Mouse (Mus musculus): ENCODE data around the gene Nkx1-1.

Nkx1-1 gene

DNA sequence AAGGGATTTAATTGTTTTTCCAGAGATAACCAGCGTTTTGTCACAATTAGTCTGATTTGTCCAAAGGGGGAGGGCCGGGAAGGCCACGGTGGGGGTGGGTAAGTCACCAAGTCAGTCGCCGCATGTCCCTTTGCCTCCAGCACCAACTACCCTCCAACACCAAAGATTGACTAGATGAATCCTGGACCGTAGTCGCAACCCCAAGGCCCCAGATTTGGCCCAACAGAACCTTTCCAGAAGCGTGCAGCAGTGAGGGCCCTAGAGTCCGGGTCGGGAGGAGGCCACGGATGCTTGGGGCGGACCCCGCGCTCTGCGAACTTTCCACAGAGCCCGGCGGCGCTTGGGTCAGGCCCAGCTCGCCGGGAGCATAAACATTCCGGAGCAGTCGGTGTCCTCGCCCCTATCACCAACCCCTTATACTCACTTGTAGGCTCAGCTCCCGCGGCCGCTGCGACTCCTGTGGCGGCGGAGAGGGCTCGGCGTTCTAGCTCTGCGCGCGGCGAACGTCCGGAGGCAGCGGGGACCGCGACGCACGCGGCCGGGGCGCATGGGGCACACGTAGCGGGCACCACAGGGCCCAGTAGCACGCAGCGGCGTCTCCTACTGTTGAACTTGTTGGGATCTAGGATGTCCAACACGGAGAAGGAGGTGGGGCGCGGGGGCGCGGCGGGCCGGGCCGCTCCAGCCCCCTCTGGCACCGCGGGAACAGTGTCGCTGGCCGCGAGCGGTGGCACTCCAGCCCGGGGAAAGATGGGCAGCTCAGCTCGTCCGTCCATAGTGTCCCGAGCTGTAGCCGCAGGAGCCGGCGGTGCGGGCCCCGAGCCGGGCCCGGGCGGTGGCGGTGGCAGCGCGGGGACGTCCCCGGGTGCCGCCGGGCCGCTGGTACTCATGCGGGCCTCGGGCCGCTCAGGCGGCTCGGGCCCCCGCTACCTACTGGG, at the start of gene Nkx1-1:
TSS of gene Nkx1-1 (minus strand) at position 776 of the 938 bp plus-strand sequence.
- no peak for DNase-seq (ENCODE audit: extremely low read depth, low read depth)

DNA sequence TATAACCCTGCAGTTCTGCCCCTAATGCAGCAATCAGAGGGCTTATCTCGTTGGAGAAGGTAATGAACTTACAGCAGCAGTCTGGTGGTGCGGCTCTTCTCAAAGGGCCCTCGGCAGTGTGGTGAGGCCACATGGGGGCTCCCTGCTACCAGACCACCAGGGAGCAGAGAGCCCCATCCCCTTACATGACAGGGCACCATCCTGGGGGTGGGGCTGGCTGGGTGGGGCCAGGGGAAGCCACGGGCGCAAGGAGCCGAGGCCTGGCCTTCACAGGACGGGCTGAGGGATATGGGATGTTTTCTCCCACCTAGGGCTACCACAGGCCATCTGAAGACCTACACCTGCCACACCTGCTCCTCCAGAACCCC, 47.5 kb upstream of the Nkx1-1 start:
- no peak for DNase-seq (ENCODE audit: extremely low read depth, low read depth)

DNA sequence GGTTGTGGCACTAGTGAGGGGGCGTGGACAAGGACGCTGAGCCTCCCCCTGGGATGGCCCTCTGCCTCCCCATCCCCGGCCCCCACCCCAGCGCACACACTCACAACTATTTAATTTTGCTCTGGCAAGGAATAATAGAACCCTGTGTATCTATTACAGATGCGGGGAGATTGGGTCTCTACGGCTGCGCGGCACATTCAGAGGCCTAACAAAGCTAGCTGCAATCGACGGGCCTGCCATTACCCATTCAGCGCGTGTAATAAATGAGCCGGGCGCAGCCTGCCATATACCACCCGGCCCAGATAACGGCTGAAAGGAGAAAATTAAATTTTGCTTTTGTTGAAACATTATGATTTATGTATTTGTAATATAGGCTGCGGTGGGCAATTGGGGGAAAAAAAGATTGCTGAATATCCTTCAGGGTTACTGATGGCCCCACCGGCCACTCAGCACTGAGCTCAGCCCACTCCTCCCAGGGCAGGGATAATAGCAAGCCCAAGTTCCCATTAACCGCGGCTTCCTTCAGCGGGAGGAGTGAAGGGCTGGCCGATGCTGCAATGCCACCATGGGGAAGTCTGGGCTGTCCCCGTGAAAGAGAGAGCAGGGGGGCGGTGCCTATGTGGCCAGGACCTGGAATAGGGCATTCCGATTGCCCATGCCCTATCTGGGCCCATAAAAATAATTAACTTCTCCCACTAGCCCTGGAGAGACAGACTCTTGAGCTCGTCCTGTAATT, 47.0 kb upstream of the Nkx1-1 start:
- DNase-seq (ENCODE audit: extremely low read depth, low read depth), result no peak

DNA sequence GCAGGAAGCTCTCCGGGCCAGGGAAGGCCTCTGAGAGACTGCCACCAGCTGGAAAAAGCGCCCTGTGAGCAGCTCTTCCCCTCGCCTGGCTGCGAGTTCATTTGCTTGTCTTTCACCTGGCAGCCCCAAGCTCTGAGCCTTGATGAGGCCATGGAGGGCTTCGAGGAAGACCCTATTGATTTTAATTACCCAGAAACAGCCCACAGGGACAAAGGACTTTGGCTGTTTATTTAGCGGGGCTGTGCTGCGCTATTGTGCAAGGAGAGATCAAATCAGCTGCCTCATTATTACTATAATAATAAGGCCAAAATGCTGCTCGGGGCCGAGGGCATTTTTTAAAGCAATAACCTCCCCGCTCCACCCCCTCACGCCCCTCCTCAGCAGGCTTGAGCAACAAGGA, 31.7 kb upstream of the Nkx1-1 start:
- DNase-seq (ENCODE audit: extremely low read depth, low read depth), result no peak

DNA sequence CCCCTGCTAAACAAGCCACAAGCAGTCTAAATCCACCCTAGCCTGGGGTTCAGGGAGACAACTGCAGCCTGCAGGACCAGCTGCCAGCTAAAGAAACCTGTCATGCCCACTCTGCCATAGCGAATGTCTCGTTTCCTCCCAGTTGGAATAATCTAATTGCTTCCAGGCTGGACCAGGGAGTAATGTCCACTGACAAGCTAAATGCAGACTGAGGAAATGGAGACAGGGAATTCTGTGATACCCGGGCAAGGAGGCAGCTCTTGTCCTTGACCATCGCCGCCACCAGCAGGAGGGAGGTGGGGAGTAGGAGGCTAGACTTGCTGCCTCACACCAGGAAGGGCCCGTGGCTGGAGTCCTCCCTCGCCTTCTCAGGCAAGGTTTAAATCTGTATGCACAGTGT, 30.6 kb upstream of the Nkx1-1 start:
- no peak for DNase-seq (ENCODE audit: extremely low read depth, low read depth)

DNA sequence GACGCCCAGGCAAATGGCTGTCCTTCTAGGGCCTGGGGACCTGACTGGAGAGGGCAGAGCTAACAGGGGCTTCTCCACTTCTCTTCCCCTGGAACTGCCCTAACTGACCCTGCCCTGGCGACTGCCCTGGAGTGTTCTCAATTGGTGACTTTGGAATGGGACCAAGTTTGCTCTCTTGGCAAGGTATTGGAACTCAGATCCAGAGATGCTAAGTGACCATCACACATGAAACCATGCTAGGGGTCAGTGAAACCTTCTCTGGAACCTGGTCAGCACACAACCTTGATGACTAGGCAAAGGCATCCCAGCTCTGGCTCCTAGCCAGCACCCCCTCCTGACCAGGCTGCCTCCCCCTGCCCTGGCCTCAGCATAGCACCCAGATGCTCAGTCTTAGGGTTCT, 25.3 kb upstream of the Nkx1-1 start:
- DNase-seq (ENCODE audit: extremely low read depth, low read depth), result no peak

DNA sequence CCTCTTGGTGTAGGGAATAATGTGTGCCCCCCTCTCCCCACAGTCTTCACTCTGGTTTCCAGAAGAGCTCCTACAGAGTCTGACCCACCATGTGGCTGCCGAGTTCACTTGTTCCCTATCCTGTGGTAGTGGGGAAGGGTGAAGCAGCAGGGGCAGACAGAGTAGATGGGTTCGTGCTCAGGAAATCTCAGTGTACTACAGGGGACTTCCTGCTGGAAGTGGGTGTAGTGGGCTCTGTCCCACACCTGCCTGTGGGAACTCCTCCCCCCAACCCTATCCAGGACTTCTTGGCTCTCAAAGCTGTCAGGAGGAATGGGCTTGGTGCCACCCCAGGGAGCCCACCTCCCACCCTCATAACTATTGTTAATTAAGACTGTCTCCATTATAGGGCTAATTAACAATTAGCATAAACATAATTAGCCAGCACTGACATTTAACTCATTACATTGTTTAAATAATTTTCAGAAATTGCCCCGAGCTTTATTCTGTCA, 24.4 kb upstream of the Nkx1-1 start:
- DNase-seq (ENCODE audit: extremely low read depth, low read depth), result no peak

DNA sequence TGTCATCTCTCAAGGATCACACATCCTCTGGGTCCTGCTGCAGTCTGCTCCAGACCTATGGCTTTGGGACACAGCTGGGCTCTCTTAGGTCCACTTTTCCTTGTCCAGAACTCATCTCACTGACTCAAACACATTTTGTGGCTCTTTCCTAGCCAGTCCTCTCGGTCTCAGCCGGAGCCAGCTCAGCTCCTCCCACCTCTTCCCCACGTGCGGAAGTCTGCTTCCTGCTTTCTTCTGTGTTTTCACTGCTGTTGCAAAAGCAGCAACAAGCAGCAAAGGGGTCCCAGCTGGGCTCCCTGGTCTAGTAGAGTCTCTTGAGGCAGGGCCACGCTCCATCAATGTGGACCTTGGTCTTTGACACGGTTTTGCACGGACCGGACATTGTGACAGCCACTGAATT, 22.0 kb upstream of the Nkx1-1 start:
- no peak for DNase-seq (ENCODE audit: extremely low read depth, low read depth)

DNA sequence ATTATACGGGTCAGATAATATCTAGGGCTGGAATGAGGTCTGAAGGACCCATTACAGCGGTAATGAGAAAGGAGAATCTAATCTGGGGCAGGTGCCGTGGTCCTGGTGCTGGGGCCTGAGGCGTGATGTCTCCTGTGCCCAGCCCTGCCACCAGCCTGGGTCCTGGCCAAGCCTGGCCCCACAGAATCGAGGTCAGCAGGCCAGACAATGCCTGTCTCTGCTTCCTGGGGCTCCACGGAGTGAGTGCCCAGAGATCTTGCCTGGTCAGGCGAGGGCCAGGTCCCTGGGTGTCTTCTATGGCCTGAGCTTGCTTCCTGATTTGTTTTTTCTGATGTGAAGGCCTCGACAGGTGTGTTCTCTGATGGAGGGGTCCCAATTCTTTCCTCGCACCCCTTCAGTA, 10.0 kb upstream of the Nkx1-1 start:
- no peak for DNase-seq (ENCODE audit: extremely low read depth, low read depth)

DNA sequence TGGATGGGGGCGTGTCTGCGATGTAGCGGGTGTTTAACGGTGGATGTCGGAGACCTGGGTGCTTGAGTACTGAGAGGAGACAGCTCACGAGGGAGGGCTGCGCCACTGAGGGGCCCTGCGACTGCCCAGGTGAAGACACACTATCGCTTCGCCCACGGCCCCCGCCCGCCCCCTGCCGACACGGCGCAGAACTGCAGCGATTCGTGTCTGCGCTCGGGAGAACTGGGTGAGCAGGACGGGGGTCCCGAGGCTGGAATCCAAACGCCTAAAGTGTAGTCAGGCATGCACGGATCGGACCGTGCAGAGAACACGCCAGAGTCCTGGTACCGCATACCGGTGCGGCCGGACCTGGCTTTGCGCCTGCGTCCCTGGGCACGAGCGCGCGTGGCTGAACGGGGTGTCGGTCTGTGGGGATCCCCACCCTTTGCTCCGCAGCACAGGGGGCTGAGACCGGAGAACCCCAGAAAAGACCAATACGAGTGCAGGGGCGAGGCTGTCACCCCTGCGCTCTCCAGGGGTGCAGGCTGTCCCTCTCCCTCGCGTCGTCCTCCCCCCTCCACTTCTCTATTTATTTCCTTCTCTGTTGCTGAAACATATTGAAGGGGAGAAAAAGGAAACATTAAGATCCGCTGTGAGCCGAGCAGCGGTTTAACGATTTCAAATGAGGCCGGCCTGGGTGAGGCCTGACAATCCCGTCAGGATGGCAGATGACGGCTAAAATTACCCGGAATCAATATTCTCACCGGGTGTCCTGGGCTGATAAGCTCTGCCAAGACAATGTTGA, 9.3 kb upstream of the Nkx1-1 start:
- DNase-seq (ENCODE audit: extremely low read depth, low read depth), result peak; percentile 19

DNA sequence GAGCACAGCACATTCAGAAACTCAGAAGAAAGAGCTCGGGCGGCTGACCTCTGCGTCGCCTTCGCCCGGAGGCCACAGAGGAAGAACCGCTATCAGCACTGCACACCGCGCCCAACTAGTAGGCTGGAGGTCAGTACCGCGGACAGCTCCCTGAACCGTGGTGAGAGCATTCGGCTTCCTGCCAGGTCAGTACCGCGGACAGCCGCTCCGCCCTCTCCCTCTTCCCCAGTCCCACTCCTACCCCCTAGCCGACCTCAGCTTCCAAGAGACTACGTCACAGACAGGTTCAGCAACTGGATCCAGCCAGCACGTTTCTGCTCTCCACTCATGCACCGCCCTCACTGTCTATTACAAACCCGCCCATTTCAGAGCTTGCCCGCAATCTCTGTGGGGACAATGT, 4.4 kb upstream of the Nkx1-1 start:
- peak; percentile 63 for DNase-seq (ENCODE audit: extremely low read depth, low read depth)

DNA sequence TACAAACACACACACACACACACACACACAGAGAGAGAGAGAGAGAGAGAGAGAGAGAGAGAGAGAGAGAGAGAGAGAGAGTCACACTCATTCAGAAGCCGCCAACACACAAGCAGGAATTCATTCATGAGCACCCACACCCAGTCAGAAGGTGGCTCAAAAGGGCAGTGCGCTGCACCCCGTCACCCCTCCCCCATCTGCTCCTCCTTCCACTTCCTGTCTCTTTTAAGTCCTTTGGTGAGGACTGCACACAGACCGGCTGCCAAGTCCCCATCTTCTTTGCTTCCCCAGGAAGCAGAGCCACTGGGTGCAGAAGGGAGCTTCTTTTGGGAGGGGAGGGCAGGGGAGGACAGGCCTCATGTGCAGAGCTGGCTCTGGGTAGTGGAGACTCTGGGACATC, 2.2 kb upstream of the Nkx1-1 start:
- DNase-seq (ENCODE audit: extremely low read depth, low read depth), result no peak

DNA sequence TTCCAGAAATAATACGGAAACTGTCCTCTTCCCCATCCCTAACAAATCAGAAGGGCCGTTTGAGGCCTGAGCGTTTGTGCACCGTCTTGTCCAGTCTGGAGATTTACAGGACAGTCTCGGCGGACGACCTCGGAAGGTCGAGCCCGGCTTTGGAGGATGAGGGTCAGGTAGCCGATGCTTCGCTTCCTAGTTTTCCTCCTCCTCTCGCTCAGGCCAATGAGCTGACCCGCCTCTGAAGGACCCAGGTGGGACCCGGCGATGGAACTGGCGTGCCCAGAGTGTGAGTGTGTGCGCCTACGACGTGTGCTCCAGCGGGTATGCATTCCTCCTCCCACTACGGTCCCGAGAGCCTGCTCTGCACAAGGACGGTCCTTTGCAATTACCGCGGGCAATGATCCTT, 1.4 kb upstream of the Nkx1-1 start:
- DNase-seq (ENCODE audit: extremely low read depth, low read depth), result no peak

DNA sequence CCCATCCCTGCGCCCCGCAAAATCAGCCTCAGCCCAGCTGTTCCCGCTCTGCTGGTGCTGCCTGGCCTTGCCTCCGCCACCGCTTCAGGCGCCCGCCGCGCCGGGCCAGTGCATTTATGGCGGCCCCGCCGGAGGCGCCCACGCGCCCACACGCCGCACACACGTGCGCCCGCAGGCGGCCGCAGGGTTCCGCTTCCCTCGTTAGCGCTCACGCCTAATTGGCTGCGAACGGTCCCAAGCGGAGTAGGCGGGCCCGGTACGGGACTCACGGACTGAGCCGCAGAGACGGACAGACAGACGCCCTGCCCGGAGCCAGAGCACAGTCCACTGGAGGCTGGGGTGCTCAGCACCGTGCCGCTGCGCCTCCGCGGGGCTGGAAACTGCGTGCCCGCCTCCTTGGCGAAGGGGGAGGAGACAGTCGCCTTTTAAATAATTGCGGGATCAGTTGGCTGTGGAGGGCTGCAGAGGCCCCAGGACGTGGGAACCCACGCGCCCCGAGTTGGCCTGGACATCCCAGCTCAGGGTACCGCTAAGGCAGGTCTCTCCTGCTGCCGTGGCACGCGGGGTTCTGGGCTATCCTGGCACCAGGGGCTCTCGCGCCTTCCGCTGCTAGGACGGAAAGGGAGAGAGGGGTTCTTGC, 485 bp upstream of the Nkx1-1 start:
- no peak for DNase-seq (ENCODE audit: extremely low read depth, low read depth)

DNA sequence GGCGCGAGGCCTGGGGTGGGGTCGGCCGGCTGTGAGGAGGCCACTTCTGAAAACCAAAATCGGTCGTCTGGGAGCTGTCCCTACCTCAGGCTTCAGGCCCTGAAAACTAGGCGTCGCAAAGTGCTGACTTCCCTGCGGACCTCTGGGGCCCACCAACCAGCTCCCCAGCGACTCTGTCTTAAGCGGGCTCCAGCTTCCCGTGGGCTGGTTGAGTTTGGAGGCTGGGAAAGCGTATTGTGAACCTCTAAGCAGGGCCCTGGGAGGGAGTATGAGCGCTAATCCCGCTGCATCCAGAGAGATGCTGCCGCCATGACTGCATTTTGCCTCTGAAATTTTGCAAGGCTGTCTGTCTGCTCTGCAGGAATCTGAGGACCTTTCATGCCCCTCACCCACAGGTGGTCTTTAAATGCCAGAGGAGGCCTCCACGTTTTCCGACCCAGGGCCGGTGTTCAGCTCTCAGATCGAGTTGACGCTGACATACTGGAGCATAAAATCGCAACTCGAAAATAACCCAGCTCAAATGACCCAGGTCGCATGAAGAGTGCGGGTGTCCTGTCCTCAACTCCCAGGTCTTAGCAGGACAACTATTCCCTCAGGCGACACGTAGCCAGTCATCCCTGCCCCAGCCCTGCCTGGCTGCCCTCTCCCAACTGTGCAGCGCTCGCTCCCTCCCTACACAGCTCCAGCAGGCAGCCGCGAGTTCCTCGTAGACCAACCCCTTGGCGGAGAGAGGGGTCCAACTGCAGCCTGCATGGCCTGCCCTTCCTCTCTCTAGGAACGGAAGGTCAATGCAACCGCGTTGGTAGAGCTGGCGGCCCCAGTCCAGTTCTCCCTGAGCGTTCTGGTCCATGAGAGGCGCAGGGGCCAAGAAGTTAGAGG, 1.5 kb downstream of the Nkx1-1 start:
- no peak for DNase-seq (ENCODE audit: extremely low read depth, low read depth)

DNA sequence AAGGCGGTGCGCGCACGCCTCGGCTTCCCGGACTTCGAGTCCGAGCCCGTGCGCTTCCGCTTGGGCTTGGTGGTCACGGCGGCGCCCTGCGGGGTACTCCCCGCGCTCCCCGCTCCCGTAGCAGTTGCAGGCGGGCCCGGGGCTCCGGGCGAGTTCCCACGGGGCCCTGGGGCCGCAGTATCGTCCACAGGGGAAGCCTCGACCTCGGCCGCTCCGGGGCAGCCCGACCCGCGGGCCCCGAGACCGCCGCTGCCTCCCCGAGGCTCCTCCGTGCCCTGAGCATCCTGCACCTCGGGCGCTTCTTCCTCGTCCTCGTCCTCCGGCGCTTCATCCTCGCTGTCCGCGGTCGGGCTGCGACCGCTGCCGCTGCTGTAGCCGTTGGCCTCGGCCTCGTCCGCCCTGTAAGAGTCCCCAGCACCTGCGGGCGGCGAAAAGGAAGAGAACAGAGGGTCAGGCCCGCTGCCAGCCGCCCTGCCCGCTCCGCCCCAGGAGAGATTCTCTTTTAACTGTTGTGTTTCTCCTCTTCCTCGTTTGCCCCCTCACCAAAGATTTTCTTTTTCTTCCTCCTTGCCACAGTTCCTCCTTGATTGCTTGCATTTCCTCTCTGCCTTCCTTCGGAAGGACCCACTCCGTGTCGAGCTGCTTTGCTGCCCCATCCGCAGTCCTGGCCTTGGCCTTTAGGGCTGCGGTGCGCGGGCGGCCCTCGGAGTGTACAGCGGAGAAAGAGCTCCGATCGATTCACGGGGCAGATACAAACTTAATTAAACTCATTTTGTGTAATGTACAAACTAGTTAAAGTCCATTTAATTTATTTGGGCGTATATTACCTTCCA, 2.4 kb downstream of the Nkx1-1 start:
- DNase-seq (ENCODE audit: extremely low read depth, low read depth), result no peak

DNA sequence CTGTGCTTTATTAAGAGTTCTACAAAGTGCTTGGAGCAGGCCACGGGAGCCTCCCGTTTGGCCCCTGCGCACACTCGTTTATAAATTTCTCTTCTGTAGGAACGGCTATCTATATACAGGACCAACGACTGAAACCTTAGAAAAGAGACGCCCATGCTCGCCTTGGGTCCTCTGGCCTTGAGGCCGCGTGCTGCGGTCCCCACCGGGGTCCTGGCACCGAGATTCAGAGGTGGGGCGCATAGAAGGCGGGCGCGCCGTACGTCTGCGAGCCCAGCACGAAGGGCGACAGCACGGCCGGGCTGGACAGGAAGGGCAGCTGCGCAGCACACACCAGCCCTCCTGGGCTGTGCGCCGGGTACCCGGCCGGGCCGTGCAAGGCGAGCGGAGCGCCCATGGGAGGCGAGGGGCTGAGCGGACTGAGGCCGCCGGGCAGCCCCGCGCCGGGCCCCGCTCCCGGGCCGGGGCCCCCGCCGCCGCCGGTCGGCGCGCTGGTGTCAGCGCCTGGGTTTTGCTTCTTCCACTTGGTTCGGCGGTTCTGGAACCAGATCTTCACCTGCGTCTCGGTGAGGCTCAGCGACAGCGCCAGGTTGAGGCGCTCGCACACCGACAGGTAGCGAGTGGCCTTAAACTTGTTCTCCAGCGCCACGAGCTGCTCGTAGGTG, 3.1 kb downstream of the Nkx1-1 start:
- DNase-seq (ENCODE audit: extremely low read depth, low read depth), result no peak

DNA sequence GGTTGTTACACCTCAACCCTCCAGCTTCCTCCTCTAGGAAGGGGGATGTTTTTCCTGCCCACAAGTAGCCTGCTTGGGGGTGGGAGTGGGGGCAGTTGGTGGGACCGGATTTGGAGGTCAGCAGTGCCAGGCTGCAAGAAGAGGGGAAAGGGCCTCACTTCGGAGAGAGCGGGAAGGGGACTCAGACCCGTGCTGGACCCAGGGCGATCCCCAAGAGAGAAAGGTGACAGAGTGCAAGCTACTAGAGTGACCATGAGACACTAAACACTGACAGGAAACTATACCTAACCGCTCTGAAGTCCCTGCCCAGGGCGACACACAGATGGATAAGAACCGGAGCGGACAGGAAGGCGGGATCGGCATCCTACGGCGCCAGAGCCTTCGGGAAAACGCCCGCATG, 3.7 kb downstream of the Nkx1-1 start:
- DNase-seq (ENCODE audit: extremely low read depth, low read depth), result no peak

DNA sequence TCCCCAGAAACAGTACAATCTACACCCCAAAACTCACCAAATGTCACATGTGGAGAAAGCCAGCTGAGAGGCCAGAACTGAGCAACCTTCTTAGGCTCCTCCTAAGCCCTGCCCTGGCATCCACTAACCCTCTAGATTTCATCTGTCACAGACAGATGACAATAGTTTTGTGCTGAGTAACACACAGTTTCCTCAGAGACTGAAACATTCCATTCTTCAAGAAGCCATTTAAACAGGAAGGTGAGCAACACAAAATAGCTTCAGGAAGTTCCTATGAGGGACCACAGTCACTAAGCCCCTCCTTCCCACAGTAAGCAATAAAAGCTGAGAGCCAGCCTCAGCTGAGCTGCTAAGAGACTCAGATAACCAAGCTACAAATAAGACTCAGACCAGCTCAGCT, 6.3 kb downstream of the Nkx1-1 start:
- DNase-seq (ENCODE audit: extremely low read depth, low read depth), result no peak

All from MEL-GATA-1-ER (cell line).